Mouse (Mus musculus): ENCODE data around the gene Slitrk2. TPM values are rescaled to one million over a fixed set of nuclear protein-coding genes. Genes with fewer than 3 reads are reported as not detected.

Gene Slitrk2
- total RNA-seq (2021): under 1 TPM; 0.16 to 0.34 TPM

- intact Hi-C loops (cut with DNase I): no loop called here
- DNase-seq (ENCODE audit: low spot score): no peak
Measured at GRCm38 (mm10) chrX:66648911-66649620, at the start of gene Slitrk2. Gene Slitrk2 (plus strand): TSS chrX:66649318.

DNA sequence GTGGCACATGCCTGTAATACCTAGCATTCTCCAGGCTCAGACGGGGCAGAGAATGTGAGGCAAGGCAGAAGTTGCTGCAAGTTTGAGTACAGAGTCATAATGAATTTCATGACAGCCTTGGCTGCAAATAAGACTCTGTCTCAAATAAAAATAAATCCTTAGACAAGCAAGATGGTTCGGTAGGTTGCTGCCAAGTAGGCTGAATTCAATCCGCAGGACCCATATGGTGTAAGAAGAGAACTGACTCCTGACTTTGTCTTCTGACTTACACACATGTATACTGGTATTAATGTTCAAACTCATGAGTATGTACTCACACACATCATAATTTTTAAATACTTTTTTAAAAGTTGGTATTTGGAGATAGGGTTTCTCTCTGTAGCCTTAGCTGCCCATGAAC lies 43.6 kb upstream of the Slitrk2 start:
- DNase-seq (ENCODE audit: low spot score): no peak
- intact Hi-C loops (cut with DNase I): no loop called here

GRCm38 (mm10) chrX:66652455-66653144 lies 3.5 kb downstream of the Slitrk2 start:
- peak; percentile 5 for DNase-seq (ENCODE audit: low spot score)
- intact Hi-C loops (cut with DNase I): loop anchor here (10.0 kb wide), 1 partner anchor 1662 kb away; no protein-coding TSS in a partner anchor

DNA sequence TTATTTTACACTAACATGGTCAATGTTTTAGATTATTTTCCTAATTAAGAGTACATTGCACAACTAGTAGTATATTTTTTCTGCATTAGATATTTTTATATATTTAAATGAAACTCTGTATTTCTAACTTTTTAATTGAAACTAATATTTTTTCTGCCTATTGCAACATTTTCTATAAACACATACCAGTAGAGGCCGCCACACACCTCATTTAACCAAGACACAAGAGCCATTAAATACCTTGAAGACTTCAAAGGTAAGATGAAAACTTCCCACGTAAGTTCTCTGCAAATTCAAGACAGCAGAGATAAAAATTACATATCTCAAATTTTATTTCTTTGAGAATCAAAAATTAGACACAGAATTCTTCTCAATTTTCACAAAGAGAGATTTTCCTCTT lies 8.2 kb downstream of the Slitrk2 start:
- intact Hi-C loops (cut with DNase I): loop anchor here (10.0 kb wide), 1 partner anchor 1657 kb away; no protein-coding TSS in a partner anchor
- no peak for DNase-seq (ENCODE audit: low spot score)

DNA sequence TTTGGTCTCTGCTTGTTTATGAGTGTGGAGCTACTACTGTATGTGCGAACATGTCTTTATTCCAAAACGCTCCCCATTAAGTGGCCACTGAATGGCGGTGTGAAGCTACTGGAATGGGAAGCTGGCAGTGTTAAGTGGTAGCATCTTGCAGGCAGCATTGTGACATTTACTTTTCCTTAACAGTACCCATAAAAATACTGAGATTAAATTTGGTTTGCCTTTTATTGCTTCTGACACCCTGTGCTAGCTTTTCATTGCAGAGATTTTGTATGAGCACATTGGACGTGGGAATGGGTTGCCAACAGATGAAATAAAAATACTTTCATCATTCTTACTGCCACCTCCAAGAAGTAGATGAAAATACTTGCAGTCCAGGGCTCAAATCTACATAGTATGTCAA lies 27.8 kb downstream of the Slitrk2 start:
- DNase-seq (ENCODE audit: low spot score): no peak
- intact Hi-C loops (cut with DNase I): no loop called here

- intact Hi-C loops (cut with DNase I): no loop called here
- no peak for DNase-seq (ENCODE audit: low spot score)
Measured at GRCm38 (mm10) chrX:66678646-66679045, 29.5 kb downstream of the Slitrk2 start.

All from heart, postnatal 25 days (tissue).